In the genomic region with DNA sequence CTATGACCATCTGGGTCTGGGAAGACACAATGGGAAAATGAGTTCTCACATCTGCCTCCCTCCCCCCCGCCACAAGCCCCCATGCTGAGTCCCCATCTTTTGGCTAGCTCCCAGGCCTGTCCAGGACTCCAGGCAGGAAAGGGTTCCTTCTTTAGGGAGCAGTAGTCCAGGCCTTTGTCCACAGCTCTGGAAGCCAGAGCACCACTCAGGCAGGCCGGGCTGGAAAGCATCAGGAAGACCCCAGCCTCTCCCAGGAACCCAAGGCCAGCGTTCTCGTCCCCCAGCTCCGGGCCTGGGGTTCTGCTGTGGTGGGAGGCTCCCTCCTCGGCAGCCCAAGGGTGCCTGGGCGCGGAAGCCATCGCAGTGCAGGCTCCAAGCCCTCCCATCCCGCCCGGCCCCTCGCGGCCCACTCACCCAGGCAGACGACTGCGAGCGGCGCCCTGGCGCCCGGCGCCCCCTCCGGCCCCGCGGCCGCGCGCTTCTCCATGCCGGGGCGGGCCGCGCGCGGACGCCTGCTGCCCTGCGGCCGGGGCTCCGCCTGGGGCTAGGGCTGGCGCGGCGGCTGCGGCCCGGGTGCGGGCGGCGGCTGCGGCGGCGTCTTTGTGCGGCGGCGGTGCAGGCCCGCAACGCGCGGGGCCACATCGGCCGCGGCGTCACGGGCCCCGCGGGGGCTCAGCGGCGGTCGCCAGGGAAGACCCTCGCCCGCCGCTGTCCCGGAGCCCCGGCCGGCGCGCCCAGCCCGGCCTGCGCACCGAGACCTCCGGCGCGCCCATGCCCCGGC, we compare ENCODE assay signal across 9 mouse cellular contexts. TPM values are rescaled to one million over a fixed set of nuclear protein-coding genes. Genes with fewer than 3 reads are reported as not detected.
A peak's percentile ranks its signal among the peaks of the same experiment; 100 is the strongest.
DNase-seq lines count a peak whose midpoint lies in the region; ATAC-seq and TF ChIP-seq lines count a peak whose summit lies in the region.
"Had no signal": no experiment of that assay in that cellular context is flagged by ENCODE, and none has a peak within 500 bp of the region (broad histone marks: within the 10 kb centered on the region; RNA-seq: fewer than 3 reads in every experiment).

No protein-coding gene starts in this region.

- ATAC-seq in forebrain, embryonic 16.5 days: peak; percentile 57
- ATAC-seq in limb, embryonic 14.5 days (ENCODE audit: low FRiP score, low read depth): peak; percentile 60
- peak; percentile 56 for ATAC-seq in stomach, embryonic 15.5 days (ENCODE audit: insufficient read depth, low FRiP score, low read depth)
- ATAC-seq in activated CD4-positive, CD25-positive, alpha-beta regulatory T cell, adult 4 months: no peak

- H3K27ac ChIP-seq in forebrain, embryonic 16.5 days (ENCODE audit: low read length): peak overlapping the region; percentile 87
- H3K27ac ChIP-seq in limb, embryonic 14.5 days (replicated peaks; ENCODE audit: low read depth, low read length): peak overlapping the region; percentile 13; the same call in 1 of the 2 replicates
- peak overlapping the region; percentile 40; the same call in 1 of the 2 replicates for H3K27ac ChIP-seq in stomach, embryonic 15.5 days

- H3K4me1 ChIP-seq in forebrain, embryonic 16.5 days (replicated peaks; ENCODE audit: control insufficient read depth, insufficient read depth, low read length): peaks cover 18% of the 10 kb centered on the region
- H3K4me1 ChIP-seq in limb, embryonic 14.5 days (ENCODE audit: control insufficient read depth, insufficient read depth, low read length): peaks cover 3% of the 10 kb centered on the region; the same call in 1 of the 2 replicates
- peaks cover 10% of the 10 kb centered on the region for H3K4me1 ChIP-seq in stomach, embryonic 15.5 days

- H3K36me3 ChIP-seq in forebrain, embryonic 16.5 days (ENCODE audit: control insufficient read depth, insufficient read depth): peaks cover 13% of the 10 kb centered on the region
- H3K36me3 ChIP-seq in limb, embryonic 14.5 days (ENCODE audit: control insufficient read depth, insufficient read depth, low read length): peaks cover 14% of the 10 kb centered on the region
- H3K36me3 ChIP-seq in stomach, embryonic 15.5 days: no peaks in the 10 kb centered on the region

- no peak for TF ChIP-seq POLR2A in limb, embryonic 14.5 days (IDR thresholded peaks at IDR 0.05; ENCODE audit: borderline replicate concordance, extremely low read depth, insufficient read depth, insufficient read length)

- peak; percentile 21 to 22 for DNase-seq in left cerebral cortex, postnatal 36 days (ENCODE audit: low spot score in 2 of 2)
- DNase-seq in left cerebral cortex, adult 11 months (ENCODE audit: low spot score): no peak
- DNase-seq in cerebellum, adult 9-10 months: peak; percentile 60
- no peak for DNase-seq in limb, embryonic 14.5 days (ENCODE audit: low spot score)
- DNase-seq in layer of hippocampus, adult 18-20 months (ENCODE audit: low spot score in 2 of 2): no peak

- 0% methylated on average over 62 of the region's 79 CpGs for WGBS in forebrain, embryonic 16.5 days
- WGBS in limb, embryonic 14.5 days: 0% methylated on average over 8 of the region's 79 CpGs
- under 1% methylated on average over 61 of the region's 79 CpGs for WGBS in stomach, embryonic 15.5 days

- intact Hi-C loops in left cerebral cortex, postnatal 36 days (cut with DNase I): no loop called here

- H3K27me3 ChIP-seq in forebrain, embryonic 16.5 days (replicated peaks; ENCODE audit: control insufficient read depth, insufficient read depth, low read length): no peaks in the 10 kb centered on the region
- no peaks in the 10 kb centered on the region for H3K27me3 ChIP-seq in limb, embryonic 14.5 days (ENCODE audit: control insufficient read depth, insufficient read depth, low read length)
- no peaks in the 10 kb centered on the region for H3K27me3 ChIP-seq in stomach, embryonic 15.5 days (replicated peaks)

- H3K4me3 ChIP-seq in forebrain, embryonic 16.5 days (replicated peaks; ENCODE audit: low read length): peak overlapping the region; percentile 90
- peak overlapping the region; percentile 60 for H3K4me3 ChIP-seq in limb, embryonic 14.5 days (replicated peaks; ENCODE audit: low read length)
- peak overlapping the region; percentile 69 for H3K4me3 ChIP-seq in stomach, embryonic 15.5 days (replicated peaks)
- H3K4me3 ChIP-seq: myocyte had no signal

- H3K4me2 ChIP-seq in forebrain, embryonic 16.5 days (ENCODE audit: low read length): peak overlapping the region; percentile 55
- H3K4me2 ChIP-seq in limb, embryonic 14.5 days (replicated peaks; ENCODE audit: low read depth, low read length, severe bottlenecking): peak overlapping the region; percentile 74
- H3K4me2 ChIP-seq in stomach, embryonic 15.5 days: peak overlapping the region; percentile 91

- H3K9me3 ChIP-seq in forebrain, embryonic 16.5 days (ENCODE audit: control insufficient read depth, low read length): no peaks in the 10 kb centered on the region
- no peaks in the 10 kb centered on the region for H3K9me3 ChIP-seq in limb, embryonic 14.5 days (ENCODE audit: control insufficient read depth, low read length)
- H3K9me3 ChIP-seq in stomach, embryonic 15.5 days: no peaks in the 10 kb centered on the region

- peak overlapping the region; percentile 96 for H3K9ac ChIP-seq in forebrain, embryonic 16.5 days (replicated peaks; ENCODE audit: low read depth, low read length)
- H3K9ac ChIP-seq in limb, embryonic 14.5 days (ENCODE audit: low read depth, low read length, severe bottlenecking): peak overlapping the region; percentile 74
- peak overlapping the region; percentile 60 for H3K9ac ChIP-seq in stomach, embryonic 15.5 days

RNA-seq across cellular contexts. Expression of a gene that starts 0.7 kb away (rescaled TPM):
- total RNA-seq in left cerebral cortex, postnatal 36 days (2021): 10 to 100 TPM; 81.8 to 89.0 TPM
- polyA plus RNA-seq in forebrain, embryonic 16.5 days (2015; fragmentation: Nextera tagmentation; extraction: Ambion mirVana): 20.3 and 27.3 TPM in 2 replicates
- polyA plus RNA-seq in limb, embryonic 14.5 days (2012; rRNA removed): 31.7 and 43.3 TPM in 2 replicates
- polyA plus RNA-seq in limb, embryonic 14.5 days (2014; fragmentation: Nextera tagmentation; extraction: Ambion mirVana): 11.7 and 12.7 TPM in 2 replicates
- polyA plus RNA-seq in stomach, embryonic 15.5 days (2015; fragmentation: Nextera tagmentation; extraction: Ambion mirVana): 6.3 and 7.1 TPM in 2 replicates
- total RNA-seq in layer of hippocampus, adult 18-20 months (2021): 10 to 100 TPM; 75.2 to 77.5 TPM
- under 1 TPM in 1 of 2 experiments, not detected in 1; 0.85 TPM for polyA plus RNA-seq in activated CD4-positive, CD25-positive, alpha-beta regulatory T cell, adult 4 months (2017; shearing (Covaris generic))
- polyA plus RNA-seq: myocyte had no signal

RNA-seq across cellular contexts. Expression of a gene that starts 28.4 kb away (rescaled TPM):
- total RNA-seq in left cerebral cortex, postnatal 36 days (2021): 10 to 100 TPM; 41.1 to 42.7 TPM
- 6.3 and 7.3 TPM in 2 replicates for polyA plus RNA-seq in forebrain, embryonic 16.5 days (2015; fragmentation: Nextera tagmentation; extraction: Ambion mirVana)
- polyA plus RNA-seq in limb, embryonic 14.5 days (2012; rRNA removed): 7.5 and 9.1 TPM in 2 replicates
- polyA plus RNA-seq in limb, embryonic 14.5 days (2014; fragmentation: Nextera tagmentation; extraction: Ambion mirVana): 2.7 and 3.2 TPM in 2 replicates
- 2.4 and 3.3 TPM in 2 replicates for polyA plus RNA-seq in stomach, embryonic 15.5 days (2015; fragmentation: Nextera tagmentation; extraction: Ambion mirVana)
- 10 to 100 TPM; 39.2 to 44.8 TPM for total RNA-seq in layer of hippocampus, adult 18-20 months (2021)
- 1 to 10 TPM; 1.0 to 3.2 TPM for polyA plus RNA-seq in activated CD4-positive, CD25-positive, alpha-beta regulatory T cell, adult 4 months (2017; shearing (Covaris generic))
- polyA plus RNA-seq: myocyte had no signal

Comparison
In these comparisons a context has a peak if more than half of its experiments do, and no peak if none do; other contexts are left out.
1. DNase-seq: peak in left cerebral cortex, postnatal 36 days (2 of 2) and cerebellum, adult 9-10 months (single experiment); none in left cerebral cortex, adult 11 months (single experiment), limb, embryonic 14.5 days (single experiment) and layer of hippocampus, adult 18-20 months (0 of 2).
2. H3K27ac ChIP-seq: peak in every context shown above with its lines; median percentile 87 in forebrain, embryonic 16.5 days; 40 in stomach, embryonic 15.5 days; 13 in limb, embryonic 14.5 days.
3. Peak in every context shown above with its lines, with median percentiles within 50 percentile points of each other: H3K4me2 ChIP-seq, H3K4me3 ChIP-seq and H3K9ac ChIP-seq.